Mouse (Mus musculus) adrenal gland, adult 8-10 months (tissue): ENCODE data around the gene Dusp1. TPM values are rescaled to one million over a fixed set of nuclear protein-coding genes. Genes with fewer than 3 reads are reported as not detected.
A peak's percentile ranks its signal among the peaks of the same experiment; 100 is the strongest.

Experiments
- DNase-seq: peaks from one replicate; pipeline ENCODE4 v3.0.0; 2022
- total RNA-seq, 4 experiments: library from RNA; stranded (reverse); gene quantifications; 2 replicates each; pipeline ENCODE4 v1.2.4; 2022

Dusp1 gene
- total RNA-seq, 4 experiments from 2014 or later, result 41.3 to 67.9 (median 53.3) TPM

GRCm38 (mm10) chr17:26522711-26523110 is 39.2 kb downstream of the Dusp1 start:
- DNase-seq, result no peak

GRCm38 (mm10) chr17:26518306-26518705 is 43.6 kb downstream of the Dusp1 start:
- no peak for DNase-seq

GRCm38 (mm10) chr17:26515675-26516074 is 46.3 kb downstream of the Dusp1 start:
- no peak for DNase-seq

GRCm38 (mm10) chr17:26514581-26515030 is 47.3 kb downstream of the Dusp1 start:
- peak; percentile 79 for DNase-seq

GRCm38 (mm10) chr17:26513459-26514290 is 48.3 kb downstream of the Dusp1 start:
- no peak for DNase-seq

- no peak for DNase-seq
Observed at GRCm38 (mm10) chr17:26512961-26513360, 49.0 kb downstream of the Dusp1 start.

- no peak for DNase-seq
Observed at GRCm38 (mm10) chr17:26511816-26512774, 49.8 kb downstream of the Dusp1 start.

GRCm38 (mm10) chr17:26511256-26511655 is 50.7 kb downstream of the Dusp1 start:
- DNase-seq, result no peak

- DNase-seq, result no peak
Observed at GRCm38 (mm10) chr17:26510146-26511045, 51.5 kb downstream of the Dusp1 start.

- no peak for DNase-seq
Observed at GRCm38 (mm10) chr17:26508961-26509771, 52.8 kb downstream of the Dusp1 start.

GRCm38 (mm10) chr17:26508345-26508960 is 53.5 kb downstream of the Dusp1 start:
- peak; percentile 97 for DNase-seq

- peak; percentile 81 for DNase-seq
Observed at GRCm38 (mm10) chr17:26507966-26508344, 54.0 kb downstream of the Dusp1 start.

- DNase-seq, result no peak
Observed at GRCm38 (mm10) chr17:26506997-26507871, 54.7 kb downstream of the Dusp1 start.

GRCm38 (mm10) chr17:26506031-26506641 is 55.8 kb downstream of the Dusp1 start:
- DNase-seq, result no peak

- no peak for DNase-seq
Observed at GRCm38 (mm10) chr17:26505181-26505581, 56.7 kb downstream of the Dusp1 start.

- DNase-seq, result peak; percentile 88
Observed at GRCm38 (mm10) chr17:26503981-26504671, 57.8 kb downstream of the Dusp1 start.

- peak; percentile 85 for DNase-seq
Observed at GRCm38 (mm10) chr17:26502808-26503671, 58.9 kb downstream of the Dusp1 start.
